Mouse (Mus musculus): ENCODE data around the gene Rad9b.

DNA sequence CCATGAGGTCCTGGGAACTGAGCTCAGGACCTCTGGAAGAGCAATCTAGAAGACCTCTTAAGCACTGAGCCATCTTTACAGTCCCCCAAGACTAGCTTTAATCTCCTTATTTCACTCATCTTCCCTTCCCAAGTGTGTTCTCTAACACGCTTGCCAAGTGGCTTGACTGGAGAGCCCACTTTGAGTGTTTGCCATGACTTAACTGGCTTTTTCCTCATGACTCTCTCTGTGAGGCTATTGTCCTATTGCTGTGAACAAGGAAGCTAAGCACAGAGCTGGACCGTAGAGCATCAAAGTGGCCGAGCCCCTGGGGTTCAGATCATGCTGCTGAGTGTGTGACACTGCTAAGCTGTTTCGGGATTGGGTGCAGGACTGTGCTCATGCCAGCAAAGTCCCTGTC lies 41.7 kb downstream of the Rad9b start:
- TF ChIP-seq CTCF (IDR thresholded peaks at IDR 0.05; ENCODE audit: borderline replicate concordance, insufficient read depth, low read depth, low read length) (no peak), POLR2A (IDR thresholded peaks at IDR 0.05; ENCODE audit: borderline replicate concordance, insufficient read depth, low read length) (no peak)

Data from cerebellum, adult 2 months (tissue).